Mouse (Mus musculus) ES-CJ7 (cell line): ENCODE results near the gene Syne1.
A peak's percentile ranks its signal among the peaks of the same experiment; 100 is the strongest.

Experiments
- DNase-seq: peaks from one replicate; pipeline ENCODE4 v3.0.0; 2011; ENCODE audit warnings: low read depth, low spot score

The Syne1 gene

DNA sequence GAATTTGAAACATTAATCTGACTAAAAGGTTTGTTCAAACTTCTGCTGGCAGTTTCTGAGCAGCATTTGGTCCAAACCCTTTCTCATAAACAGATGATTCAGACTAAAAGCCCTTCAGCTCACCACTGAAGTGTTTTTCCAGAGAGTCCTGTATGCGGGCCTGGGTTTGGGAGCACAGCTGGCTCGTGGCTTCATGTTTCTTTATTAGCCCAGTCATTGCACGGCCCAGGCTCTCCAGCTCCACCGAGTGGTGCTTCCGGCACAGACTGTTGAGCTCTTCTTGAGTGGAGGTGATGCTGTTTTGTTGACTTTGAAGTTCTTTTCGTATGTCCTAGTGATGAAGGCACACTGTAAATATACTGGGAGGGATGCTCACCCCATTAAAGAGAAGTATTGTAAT is 245.7 kb downstream of the Syne1 start:
- peak; percentile 11 for DNase-seq

DNA sequence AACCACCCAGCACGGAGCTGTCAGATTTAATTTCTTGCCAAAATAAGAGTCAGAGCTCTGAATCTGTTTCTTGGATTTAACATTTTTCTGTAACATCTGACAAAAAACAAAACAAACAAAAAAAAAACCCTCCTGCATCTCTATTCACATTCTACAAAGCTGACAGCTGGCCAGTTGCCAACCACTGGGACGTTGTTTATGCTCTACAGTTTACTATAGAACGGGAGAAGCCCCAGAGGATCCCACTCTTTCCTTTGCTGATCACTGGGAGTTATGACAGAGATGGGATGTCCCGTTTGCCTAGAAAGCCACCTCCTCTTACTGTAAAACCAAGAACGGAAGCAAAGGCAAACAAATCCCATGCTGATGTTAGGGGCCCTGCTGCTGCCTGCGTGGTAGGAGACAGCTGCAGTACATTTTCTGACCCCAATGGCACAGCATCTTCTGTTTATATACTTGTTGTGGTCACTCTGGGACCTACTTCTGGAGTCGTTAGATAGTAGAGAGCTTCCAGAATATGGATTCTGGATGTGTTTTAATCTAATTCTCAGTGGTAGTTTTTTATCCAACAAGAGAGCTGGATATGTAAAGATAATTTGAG is 255.9 kb downstream of the Syne1 start:
- no peak for DNase-seq

DNA sequence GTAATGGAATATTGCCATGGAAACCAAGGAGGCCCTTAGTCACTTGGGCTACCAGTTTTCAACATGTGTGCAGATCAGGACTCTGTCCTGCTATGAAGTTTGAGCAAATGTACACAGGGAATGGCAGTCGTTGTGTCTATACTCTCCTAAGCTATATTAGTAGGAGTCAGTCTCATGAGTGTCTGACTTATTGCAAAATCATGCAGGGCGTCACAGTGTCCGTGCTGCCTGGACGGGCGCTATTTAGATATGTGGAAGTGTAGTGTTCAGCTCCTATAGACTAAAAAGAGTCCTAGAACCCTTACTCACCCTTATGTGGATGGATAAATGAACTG is 261.7 kb downstream of the Syne1 start:
- DNase-seq = no peak

DNA sequence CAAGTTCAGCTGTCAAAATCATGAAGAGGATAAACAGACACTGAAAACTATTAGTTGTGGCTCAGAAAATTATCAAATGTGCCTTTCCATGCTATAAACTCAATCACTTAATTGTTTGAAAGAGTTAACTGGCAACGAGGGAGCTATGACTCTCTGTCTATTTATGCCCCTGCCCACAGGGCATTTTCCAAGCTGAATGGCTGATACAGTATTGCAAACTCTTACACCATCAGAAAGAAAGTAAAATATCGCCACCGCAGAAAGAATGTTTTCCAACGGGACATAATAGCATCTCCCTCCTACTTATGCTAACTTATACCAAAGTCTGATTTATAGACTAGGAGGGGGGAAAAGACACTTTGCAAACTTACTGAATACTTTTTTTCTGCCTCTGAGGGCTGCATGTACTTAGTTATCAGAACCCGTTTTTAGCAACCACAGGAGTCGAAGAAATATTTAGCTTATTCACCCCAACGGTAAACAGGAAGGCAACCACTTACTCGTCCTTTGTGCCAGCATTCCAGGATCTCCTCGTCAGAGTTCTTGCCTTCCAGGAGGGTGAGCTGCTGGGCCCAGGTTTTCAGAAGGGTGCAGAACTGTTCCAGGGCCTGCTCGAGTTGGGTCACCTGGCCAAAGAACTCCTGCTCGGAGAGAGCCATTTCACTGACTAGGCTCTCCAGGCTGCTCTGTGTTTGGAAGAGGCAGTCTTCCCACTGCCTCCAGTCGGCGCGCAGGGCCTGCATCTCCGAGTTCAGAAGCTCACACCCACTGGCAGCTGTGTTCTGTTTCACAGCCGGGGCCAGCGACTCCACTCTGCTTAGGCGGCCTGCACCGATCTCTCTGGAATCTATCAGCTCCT is 262.3 kb downstream of the Syne1 start:
- peak; percentile 30 for DNase-seq

DNA sequence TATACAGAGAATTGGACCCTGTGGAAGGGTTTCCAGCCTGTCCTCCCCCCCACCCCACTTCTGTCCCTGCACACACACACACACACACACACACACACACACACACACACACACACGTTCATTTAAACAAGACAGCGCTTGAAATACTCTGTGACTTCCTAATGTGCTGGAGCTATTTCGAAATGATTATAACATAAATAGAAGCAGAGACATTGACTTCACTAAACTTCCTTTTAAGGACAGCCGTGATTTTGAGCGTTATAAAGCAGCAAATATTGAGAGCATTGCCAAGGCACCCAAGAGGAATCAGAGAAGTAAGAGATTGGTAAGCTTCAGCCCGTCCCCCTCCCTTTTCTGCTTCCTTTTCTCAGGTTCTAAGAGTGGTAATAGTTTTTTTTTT is 263.0 kb downstream of the Syne1 start:
- no peak for DNase-seq

DNA sequence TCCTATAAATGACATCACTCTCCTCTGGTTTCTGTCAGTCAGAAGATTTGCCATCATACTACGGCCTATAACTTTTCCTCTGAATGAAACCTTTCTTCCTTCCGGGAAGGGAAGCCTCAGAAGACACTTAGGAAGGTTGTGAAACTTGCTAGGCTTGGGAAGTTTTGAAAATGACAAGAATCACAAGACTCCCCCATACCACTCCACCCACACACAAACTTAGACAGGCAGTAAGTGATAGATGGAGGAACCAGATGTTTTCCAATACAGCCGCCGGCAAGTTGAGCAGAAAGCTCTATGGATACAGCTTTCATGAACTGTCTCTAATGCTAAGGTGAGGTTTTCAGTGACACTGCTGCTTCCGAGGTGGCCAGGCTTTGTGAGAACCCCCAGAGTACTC is 275.5 kb downstream of the Syne1 start:
- no peak for DNase-seq

DNA sequence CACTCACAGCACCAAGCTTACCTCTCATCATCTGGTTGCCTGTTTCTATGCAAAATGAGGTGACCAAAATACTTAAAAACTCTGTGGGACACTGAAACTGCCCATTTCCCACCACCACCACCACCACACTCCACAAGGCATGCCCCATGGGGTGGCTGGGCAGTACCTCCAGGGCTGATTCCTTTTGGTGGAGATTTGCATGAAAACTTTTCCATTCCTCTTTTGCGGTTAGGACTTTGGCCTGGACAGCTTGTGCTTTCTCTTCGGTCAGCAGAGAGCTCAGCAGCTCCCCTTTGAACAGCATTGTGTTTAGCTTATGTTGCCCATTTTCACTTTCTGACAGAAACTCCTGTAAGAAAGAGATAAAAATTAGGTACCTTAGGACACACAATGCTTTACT is 280.6 kb downstream of the Syne1 start:
- DNase-seq = no peak

DNA sequence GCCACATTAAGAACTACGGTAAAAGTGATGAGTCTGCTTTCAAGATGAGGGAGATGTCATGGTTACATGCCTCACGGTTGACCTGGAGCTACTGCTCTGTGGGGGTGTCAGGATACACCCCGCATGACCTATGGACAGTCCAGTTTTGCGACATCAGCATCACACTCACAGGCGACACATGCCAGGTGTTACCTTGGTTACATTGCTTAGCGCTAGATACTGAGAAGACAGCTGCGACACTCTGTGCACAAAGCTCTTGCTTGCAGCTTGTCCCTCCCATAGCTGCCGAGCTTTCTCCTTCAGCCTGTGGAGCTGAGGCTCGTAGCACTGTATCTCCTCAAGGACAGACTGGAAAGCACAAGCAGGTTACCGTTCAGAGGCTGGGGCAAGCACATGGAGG is 286.9 kb downstream of the Syne1 start:
- no peak for DNase-seq

DNA sequence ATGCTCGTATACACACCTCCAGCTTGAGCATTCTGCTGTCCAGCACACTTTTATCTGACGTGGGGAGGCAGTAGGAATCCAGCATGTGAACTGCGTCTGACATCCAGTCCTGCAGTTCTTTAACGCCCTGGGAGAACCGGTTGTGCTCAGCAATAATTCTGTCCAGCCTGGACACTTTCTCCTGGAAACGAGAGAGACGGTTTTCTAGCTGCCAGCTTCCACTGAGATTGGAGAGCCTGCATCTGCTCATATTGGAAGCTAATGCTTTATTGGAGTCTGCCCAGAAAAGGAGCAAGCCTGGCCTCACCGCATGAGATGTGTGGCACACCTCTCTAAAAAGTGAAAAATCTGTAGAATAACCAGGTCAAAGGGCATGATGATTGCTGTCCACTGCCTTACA is 288.6 kb downstream of the Syne1 start:
- DNase-seq = no peak

DNA sequence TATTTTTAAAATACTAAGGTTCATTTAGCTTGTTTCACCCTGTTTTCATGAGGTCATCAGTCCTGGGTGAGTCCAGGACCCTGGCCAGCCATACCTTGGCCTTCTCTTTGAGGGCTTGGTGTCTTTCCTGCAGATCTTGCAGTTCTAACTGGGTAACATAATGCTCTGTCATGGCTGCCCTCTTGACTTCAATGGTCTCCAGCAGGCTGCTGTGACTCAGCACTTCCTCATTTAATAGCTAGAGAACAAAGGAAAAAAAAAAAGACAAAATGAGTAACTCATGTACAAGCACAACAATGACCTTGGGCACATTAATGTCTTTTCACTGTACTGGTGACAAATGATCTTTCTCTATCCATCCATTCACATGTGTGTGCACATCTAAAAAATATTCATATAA is 294.6 kb downstream of the Syne1 start:
- DNase-seq = no peak

DNA sequence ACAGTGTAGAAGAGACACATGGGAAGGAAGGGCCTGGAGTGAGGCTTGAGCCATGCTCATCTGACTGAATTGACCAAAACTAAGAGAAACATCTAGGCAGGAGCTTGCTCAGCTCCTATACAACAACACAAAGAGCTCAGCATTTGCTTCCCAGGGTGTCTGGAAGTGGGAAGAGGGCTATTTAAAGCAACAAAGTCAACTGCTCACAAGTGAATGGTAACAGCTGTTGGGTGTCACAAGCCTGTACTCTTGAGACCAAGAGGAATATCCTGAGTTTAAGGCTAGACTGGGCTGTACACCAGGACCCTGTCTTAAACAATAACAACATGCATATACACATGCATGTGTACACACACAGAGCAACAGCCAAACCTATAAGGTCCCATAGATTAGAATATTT is 297.5 kb downstream of the Syne1 start:
- DNase-seq = no peak

DNA sequence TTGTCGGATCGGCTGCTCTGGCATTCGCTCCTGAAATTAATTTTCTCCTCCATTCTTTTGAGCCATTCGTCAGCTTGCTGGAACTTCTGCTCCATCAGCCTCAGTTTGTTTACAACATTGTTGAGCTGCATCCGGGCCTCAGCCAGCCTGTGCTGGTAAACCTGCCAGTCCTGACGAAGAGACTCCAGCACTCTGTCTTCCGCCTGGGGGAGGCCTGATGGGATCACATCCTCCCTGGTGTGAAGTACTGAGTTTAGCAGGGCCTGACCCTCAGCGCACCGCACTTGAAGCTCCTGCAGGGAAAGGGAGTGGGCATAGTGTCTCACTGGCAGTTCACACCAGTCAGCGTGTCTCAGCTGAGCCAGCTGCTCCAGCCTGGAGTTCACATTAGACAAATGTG is 300.6 kb downstream of the Syne1 start:
- DNase-seq = no peak

DNA sequence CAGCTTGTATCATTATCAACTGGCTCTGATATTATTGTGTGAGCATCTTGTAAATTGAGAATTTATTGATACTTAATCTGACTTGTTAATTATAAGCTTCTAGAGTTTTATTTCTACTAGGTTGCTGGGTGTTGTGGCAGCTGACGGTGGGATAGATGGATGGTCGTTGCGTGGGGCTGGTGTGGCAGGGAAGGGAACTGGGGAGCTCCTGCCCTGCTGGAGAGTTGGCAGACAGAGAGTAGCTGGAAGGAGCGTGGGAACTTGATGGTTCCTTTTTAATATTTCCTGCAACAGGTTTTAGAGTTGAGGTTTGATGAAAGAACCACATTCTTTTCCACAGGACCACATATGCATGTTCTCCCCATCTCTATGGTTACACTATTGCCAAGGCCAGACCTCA is 311.6 kb downstream of the Syne1 start:
- no peak for DNase-seq

DNA sequence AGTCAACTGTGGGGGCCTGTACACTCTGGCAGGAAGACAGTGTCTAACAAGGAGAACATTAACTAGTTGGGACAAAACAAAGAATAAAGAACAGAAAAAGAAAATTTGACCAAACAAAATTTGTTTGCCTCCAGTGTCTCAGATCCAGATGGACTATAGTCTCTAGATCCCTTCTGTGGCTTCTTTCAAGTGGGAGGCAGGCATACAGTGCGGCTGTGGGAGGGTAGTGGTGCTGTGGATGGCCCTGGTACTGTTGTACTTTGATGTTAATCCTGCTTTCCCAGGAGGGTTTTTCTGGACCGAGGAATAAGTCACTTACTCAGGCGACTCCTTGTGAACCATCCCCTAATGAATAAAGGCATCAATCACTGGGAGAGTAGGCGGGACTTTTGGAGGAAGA is 314.4 kb downstream of the Syne1 start:
- no peak for DNase-seq

DNA sequence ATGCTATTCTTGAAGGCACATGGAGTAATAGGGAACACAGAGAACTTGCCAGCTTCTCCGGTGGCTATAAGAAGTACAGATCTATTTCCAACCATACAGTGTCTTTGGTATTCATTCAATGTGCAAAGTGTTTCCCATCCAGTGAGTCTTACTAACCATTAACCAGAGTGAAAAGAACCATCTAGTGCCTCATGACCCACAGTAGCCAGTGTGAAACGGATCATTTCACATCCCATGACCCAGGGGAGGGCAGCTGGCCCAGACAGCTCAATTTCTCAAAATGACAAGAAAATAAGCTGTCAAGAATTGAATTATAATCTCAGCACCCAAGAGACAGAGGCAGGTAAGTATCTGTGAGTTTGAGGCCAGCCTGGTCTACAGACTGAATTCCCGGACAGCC is 315.1 kb downstream of the Syne1 start:
- DNase-seq = no peak

DNA sequence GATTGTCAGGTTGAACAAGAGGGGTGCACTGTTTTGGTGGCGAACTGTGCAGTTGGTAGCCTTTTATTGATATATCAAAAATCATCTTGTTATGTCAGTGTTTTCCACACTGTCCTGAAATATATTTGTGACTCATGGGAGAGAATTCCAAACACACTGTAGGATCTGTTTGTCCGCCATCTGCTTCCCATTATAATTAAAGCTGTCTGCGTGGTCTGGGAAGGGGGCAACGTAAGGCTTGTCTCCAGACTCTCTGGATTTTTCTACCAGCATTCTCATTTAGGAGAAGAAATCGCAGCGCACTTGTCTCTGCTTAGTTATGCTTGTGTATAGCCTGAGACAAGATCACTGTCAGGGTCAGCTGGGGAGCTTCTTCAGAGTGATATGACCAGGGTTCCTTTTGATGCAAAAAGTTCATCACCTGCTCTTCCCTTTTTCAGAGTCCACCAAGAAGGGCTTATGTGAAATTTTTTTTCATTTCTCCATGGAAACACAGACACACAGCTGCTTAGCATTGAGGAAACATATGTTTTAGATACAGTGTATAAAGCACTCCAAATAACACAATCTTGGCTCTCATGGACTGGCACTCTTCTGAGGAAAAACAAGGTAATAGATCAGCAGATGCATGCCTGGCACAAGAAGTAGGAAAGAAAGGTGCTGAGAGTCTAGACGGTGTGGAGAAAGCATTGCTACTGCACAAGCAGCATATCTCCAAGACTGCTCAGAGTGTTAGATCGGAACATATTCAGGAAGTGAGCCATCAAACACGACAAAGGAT is 316.4 kb downstream of the Syne1 start:
- no peak for DNase-seq

DNA sequence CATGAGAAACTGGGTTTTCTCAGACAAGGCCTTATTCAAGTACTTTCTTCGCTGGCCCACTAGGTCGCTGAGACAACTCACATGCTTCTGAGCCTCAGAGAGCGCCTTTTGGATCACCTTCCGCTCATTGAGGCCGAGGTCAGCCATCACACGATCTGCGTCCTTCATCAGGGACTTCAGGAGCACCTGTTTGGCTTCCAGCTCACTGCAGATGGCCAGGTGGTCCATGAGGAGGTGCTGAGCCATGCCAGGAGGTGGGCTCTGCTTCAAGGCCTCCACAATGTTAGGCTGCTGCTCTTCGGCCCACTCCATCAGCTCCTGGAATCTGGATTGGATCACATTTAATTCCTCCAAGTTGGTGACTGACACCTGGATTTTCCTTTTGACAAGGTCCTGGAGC is 322.2 kb downstream of the Syne1 start:
- DNase-seq = no peak

DNA sequence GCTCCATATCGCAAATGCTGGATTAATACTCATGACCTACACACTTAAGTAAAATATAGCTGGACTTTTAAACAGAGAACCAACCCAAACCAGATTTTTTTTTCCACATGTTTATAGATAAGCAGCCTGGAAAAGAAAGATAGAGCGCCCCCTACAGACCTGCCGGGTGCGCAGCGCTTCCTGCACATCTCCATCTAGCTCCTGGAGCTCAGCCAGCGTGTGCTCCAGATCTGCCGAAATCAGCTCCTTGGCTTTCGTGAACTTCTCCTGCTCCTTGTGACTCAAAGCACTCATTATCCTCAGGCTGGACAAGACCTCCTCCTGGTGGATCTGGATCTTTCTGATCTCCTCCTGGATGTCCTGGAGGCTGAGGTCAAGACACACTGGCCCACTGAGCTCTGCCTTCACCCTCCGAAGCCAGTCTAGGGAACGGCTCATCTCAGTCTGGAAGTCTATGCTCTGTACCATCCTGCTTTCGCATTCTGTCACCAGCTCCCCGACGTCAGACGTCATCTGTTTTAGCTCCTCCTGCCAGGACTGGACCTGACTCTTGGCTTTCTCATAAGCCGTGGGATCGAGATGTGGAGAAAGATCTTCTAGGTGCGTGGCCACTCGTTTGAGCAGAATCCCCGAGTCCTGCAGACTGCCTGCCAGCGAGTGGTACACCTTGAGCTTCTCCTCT is 323.7 kb downstream of the Syne1 start:
- DNase-seq = peak; percentile 17

DNA sequence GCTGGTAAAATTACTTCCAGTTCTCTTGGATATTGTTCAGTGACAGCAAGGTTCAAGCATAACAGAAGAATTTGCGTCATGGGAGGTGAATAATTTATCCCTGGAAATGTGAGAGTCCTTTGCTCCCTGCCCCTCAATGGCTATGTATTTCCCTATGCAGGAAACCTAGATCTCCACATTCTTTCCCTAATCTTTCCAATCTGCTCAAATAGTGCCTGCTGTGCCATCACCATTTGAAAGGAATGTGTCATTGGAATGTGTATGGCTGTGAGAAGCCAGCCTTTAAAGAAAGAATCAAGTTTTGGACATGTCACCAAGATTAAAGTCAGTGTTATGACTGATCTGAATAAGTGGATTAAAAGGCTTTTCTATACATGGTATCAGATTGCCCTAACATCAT is 335.3 kb downstream of the Syne1 start:
- DNase-seq = peak; percentile 56

DNA sequence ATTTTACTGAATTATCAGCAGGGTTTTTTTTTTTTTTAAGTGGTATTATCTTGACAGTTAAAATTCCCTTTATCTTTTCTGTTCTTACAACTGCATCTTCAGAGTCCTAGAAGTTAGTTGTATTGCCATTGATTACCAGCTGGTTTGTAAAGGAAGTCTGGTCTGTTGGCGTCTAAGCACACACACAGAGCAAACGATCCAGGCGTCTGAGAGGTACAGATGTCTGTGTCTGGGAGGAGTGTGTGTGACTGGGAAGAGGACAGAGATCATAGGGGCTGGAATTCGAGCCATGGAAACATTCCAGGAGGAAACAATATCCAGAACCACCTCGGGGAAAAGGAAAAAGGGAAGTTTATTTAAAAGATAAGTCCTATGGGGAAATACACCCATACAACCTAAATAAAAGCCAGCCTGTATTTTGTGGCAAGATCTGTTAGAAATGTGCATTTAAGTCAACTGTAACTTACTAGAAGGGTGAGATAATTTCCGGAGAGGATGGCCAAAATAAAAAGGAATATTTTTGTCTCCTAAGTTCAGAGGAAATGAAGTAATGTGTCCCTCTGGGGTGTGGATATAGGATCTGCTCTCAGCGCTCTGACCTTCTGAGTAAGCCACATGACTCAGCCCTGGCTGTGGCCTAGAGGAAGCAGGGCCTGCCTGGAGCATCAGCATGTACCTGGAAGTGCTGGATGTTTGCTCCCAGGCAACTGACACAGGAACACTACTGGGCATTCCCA is 343.2 kb downstream of the Syne1 start:
- no peak for DNase-seq

DNA sequence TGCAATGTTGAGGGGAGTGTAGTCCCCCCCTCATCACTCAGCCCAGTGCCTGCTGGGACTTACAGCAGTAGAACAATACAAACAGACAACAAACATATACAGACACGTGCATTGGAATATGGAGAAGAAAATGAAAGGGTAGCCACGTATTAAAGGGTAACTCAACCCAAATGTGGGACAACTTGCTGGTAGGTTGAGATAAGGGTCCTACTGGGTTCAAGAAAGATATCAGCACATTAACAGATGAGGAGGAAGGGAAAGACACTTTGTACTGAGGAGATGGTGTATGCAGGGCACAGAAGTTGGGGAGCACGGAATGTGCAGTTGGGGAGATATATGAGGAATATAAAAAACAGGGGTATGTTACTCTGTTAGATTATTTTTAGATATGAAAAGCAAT is 345.3 kb downstream of the Syne1 start:
- no peak for DNase-seq

DNA sequence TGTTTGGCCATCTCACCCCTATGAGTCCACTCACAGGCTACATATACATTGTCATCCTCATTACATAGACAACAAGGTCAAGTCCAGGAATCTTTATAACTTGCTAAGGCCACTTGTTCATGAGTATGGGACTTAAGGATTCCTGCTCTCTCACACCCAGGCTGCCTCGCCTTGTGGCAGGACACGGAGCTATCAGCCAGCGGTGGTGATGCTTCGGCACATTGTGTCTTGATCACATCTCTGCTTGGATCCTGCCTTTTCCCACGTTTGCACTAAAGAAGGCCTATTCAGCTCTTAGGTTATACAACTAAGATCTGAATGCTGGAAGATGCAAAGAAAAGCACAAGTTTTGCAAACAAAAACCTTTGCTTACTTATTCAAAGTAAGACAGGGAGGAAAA is 345.7 kb downstream of the Syne1 start:
- no peak for DNase-seq
